Mouse (Mus musculus): ENCODE results near the gene Coasy.

The Coasy gene

GRCm38 (mm10) chr11:101082208-101083082, at the start of gene Coasy:
Gene Coasy (plus strand): TSS chr11:101082565.
- DNase-seq (ENCODE audit: low spot score in 2 of 2): peak; percentile 53 to 66

GRCm38 (mm10) chr11:101033856-101034500, 48.4 kb upstream of the Coasy start:
- no peak for DNase-seq (ENCODE audit: low spot score in 2 of 2)

GRCm38 (mm10) chr11:101034614-101035327, 47.6 kb upstream of the Coasy start:
- DNase-seq (ENCODE audit: low spot score in 2 of 2): no peak

GRCm38 (mm10) chr11:101035328-101035695, 47.1 kb upstream of the Coasy start:
- DNase-seq (ENCODE audit: low spot score in 2 of 2): no peak

GRCm38 (mm10) chr11:101037795-101038194, 44.6 kb upstream of the Coasy start:
- no peak for DNase-seq (ENCODE audit: low spot score in 2 of 2)

- no peak for DNase-seq (ENCODE audit: low spot score in 2 of 2)
Observed at GRCm38 (mm10) chr11:101045826-101046225, 36.5 kb upstream of the Coasy start.

GRCm38 (mm10) chr11:101046440-101046839, 35.9 kb upstream of the Coasy start:
- no peak for DNase-seq (ENCODE audit: low spot score in 2 of 2)

GRCm38 (mm10) chr11:101047502-101047901, 34.9 kb upstream of the Coasy start:
- DNase-seq (ENCODE audit: low spot score in 2 of 2): no peak

- no peak for DNase-seq (ENCODE audit: low spot score in 2 of 2)
Observed at GRCm38 (mm10) chr11:101050359-101050758, 32.0 kb upstream of the Coasy start.

- DNase-seq (ENCODE audit: low spot score in 2 of 2): no peak
Observed at GRCm38 (mm10) chr11:101051051-101051493, 31.3 kb upstream of the Coasy start.

- DNase-seq (ENCODE audit: low spot score in 2 of 2): no peak
Observed at GRCm38 (mm10) chr11:101051617-101052016, 30.7 kb upstream of the Coasy start.

- DNase-seq (ENCODE audit: low spot score in 2 of 2): no peak
Observed at GRCm38 (mm10) chr11:101052751-101053473, 29.5 kb upstream of the Coasy start.

- DNase-seq (ENCODE audit: low spot score in 2 of 2): peak in 1 of 2 experiments; percentile 37
Observed at GRCm38 (mm10) chr11:101053974-101054373, 28.4 kb upstream of the Coasy start.

GRCm38 (mm10) chr11:101055418-101055817, 26.9 kb upstream of the Coasy start:
- DNase-seq (ENCODE audit: low spot score in 2 of 2): no peak

GRCm38 (mm10) chr11:101056885-101057284, 25.5 kb upstream of the Coasy start:
- DNase-seq (ENCODE audit: low spot score in 2 of 2): no peak

GRCm38 (mm10) chr11:101057860-101058259, 24.5 kb upstream of the Coasy start:
- DNase-seq (ENCODE audit: low spot score in 2 of 2): peak; percentile 75 to 91

GRCm38 (mm10) chr11:101058726-101059125, 23.6 kb upstream of the Coasy start:
- no peak for DNase-seq (ENCODE audit: low spot score in 2 of 2)

GRCm38 (mm10) chr11:101059473-101059872, 22.9 kb upstream of the Coasy start:
- no peak for DNase-seq (ENCODE audit: low spot score in 2 of 2)

GRCm38 (mm10) chr11:101060126-101060525, 22.2 kb upstream of the Coasy start:
- no peak for DNase-seq (ENCODE audit: low spot score in 2 of 2)

GRCm38 (mm10) chr11:101061049-101061448, 21.3 kb upstream of the Coasy start:
- DNase-seq (ENCODE audit: low spot score in 2 of 2): no peak

- no peak for DNase-seq (ENCODE audit: low spot score in 2 of 2)
Observed at GRCm38 (mm10) chr11:101062165-101062884, 20.0 kb upstream of the Coasy start.

Data from spleen, postnatal 14 days (tissue).